Mouse (Mus musculus) adrenal gland, adult 18-20 months (tissue): ENCODE measurements around the gene Cacna1i. TPM values are rescaled to one million over a fixed set of nuclear protein-coding genes. Genes with fewer than 3 reads are reported as not detected.

Experiments
- DNase-seq, 2 experiments: peaks; one replicate each; pipeline ENCODE4 v3.0.0; 2021 to 2022; ENCODE audit warnings: low spot score in 2 of 2
- long read RNA-seq, 2 experiments: library from polyadenylated mRNA; stranded (forward); transcript quantifications; one replicate each; pipeline ENCODE4 v2.0.0; 2021
- total RNA-seq, 2 experiments: library from RNA; stranded (reverse); gene quantifications; 1 replicate in 1 of 2; 2 replicates in 1 of 2; pipeline ENCODE4 v1.2.3; 2021

Gene Cacna1i
- under 1 TPM; 0.29 to 0.40 TPM for total RNA-seq
- long read RNA-seq, experiment 1 = 0 reads
- long read RNA-seq, experiment 2 = 0 reads

- no peak for DNase-seq
Measured at GRCm38 (mm10) chr15:80286851-80287415, at the start of gene Cacna1i. TSS of gene Cacna1i (plus strand) at chr15:80287238.

- no peak for DNase-seq
Measured at GRCm38 (mm10) chr15:80248135-80248534, 38.9 kb upstream of the Cacna1i start.

- DNase-seq = no peak
Measured at GRCm38 (mm10) chr15:80248596-80248995, 38.4 kb upstream of the Cacna1i start.

- DNase-seq = no peak
Measured at GRCm38 (mm10) chr15:80249672-80250071, 37.4 kb upstream of the Cacna1i start.

- DNase-seq = no peak
Measured at GRCm38 (mm10) chr15:80250586-80250985, 36.5 kb upstream of the Cacna1i start.

GRCm38 (mm10) chr15:80253530-80253929 is 33.5 kb upstream of the Cacna1i start:
- DNase-seq = no peak

GRCm38 (mm10) chr15:80254207-80254606 is 32.8 kb upstream of the Cacna1i start:
- DNase-seq = peak; percentile 55 to 67

GRCm38 (mm10) chr15:80254847-80255645 is 32.0 kb upstream of the Cacna1i start, which contains the start of gene Atf4:
TSS of gene Atf4 (plus strand) at chr15:80255184.
- peak; percentile 92 to 98 for DNase-seq

GRCm38 (mm10) chr15:80255646-80256121 is 31.4 kb upstream of the Cacna1i start:
- DNase-seq = peak; percentile 78 to 80

- peak; percentile 32 to 37 for DNase-seq
Measured at GRCm38 (mm10) chr15:80256242-80256641, 30.8 kb upstream of the Cacna1i start.

GRCm38 (mm10) chr15:80256656-80257601 is 30.1 kb upstream of the Cacna1i start:
- DNase-seq = no peak

GRCm38 (mm10) chr15:80257602-80258239 is 29.3 kb upstream of the Cacna1i start:
- DNase-seq = no peak

- no peak for DNase-seq
Measured at GRCm38 (mm10) chr15:80258240-80259170, 28.5 kb upstream of the Cacna1i start.

GRCm38 (mm10) chr15:80259406-80260045 is 27.5 kb upstream of the Cacna1i start:
- no peak for DNase-seq

- peak; percentile 84 to 90 for DNase-seq
Measured at GRCm38 (mm10) chr15:80260677-80261076, 26.4 kb upstream of the Cacna1i start.

GRCm38 (mm10) chr15:80261100-80261499 is 25.9 kb upstream of the Cacna1i start:
- DNase-seq = no peak

GRCm38 (mm10) chr15:80263610-80264575 is 23.1 kb upstream of the Cacna1i start, which contains the start of gene Rps19bp1:
TSS of gene Rps19bp1 (minus strand) at chr15:80264315.
- peak; percentile 83 to 87 for DNase-seq

GRCm38 (mm10) chr15:80266281-80266680 is 20.8 kb upstream of the Cacna1i start:
- DNase-seq = peak; percentile 63 to 68
